Mouse (Mus musculus) hindbrain, embryonic 14.5 days (tissue): Measurements from ENCODE around the gene Itpkc. TPM values are rescaled to one million over a fixed set of nuclear protein-coding genes. Genes with fewer than 3 reads are reported as not detected.

Experiments
- ATAC-seq: fragments of 200-750 bp; cut with Nextera tagmentation; 2 replicates; pipeline ENCODE4 v1.8.0; 2017; ENCODE audit warnings: moderate number of reproducible peaks, mild to moderate bottlenecking, moderate TSS enrichment, moderate library complexity; ENCODE audit not compliant: low FRiP score
- DNase-seq: peaks from one replicate; pipeline ENCODE4 v3.0.0-alpha.2; 2015; ENCODE audit warnings: low spot score
- H3K27ac ChIP-seq: fragments of 300-500 bp; sonication (generic); 2 replicates; pipeline ENCODE4 v1.5.1; 2014; ENCODE audit warnings: mild to moderate bottlenecking, moderate library complexity
- H3K27me3 ChIP-seq: fragments of 300-500 bp; sonication (generic); 2 replicates; pipeline ENCODE4 v1.6.1; 2014; ENCODE audit warnings: mild to moderate bottlenecking, low read length, mixed read lengths; ENCODE audit not compliant: control insufficient read depth, insufficient read depth
- H3K36me3 ChIP-seq: fragments of 300-500 bp; sonication (generic); replicated peaks from 2 replicates; pipeline ENCODE4 v1.6.1; 2014; ENCODE audit not compliant: control insufficient read depth, insufficient read depth
- H3K4me1 ChIP-seq: fragments of 300-500 bp; sonication (generic); replicated peaks from 2 replicates; pipeline ENCODE4 v1.6.1; 2014; ENCODE audit warnings: antibody characterized with exemption, low read length, mixed read lengths; ENCODE audit not compliant: control insufficient read depth, insufficient read depth
- H3K4me2 ChIP-seq: fragments of 300-500 bp; sonication (generic); replicated peaks from 2 replicates; pipeline ENCODE4 v1.6.1; 2014; ENCODE audit warnings: mild to moderate bottlenecking, moderate library complexity
- H3K4me3 ChIP-seq: fragments of 300-500 bp; sonication (generic); replicated peaks from 2 replicates; pipeline ENCODE4 v1.5.1; 2014; ENCODE audit warnings: mild to moderate bottlenecking, low read length
- H3K9ac ChIP-seq: fragments of 300-500 bp; sonication (generic); 2 replicates; pipeline ENCODE4 v1.6.1; 2014
- H3K9me3 ChIP-seq: fragments of 300-500 bp; sonication (generic); 2 replicates; pipeline ENCODE4 v1.6.1; 2016; ENCODE audit warnings: low read length; ENCODE audit not compliant: control insufficient read depth
- WGBS: fragments of 180-500 bp; shearing (Covaris S2); extraction: QIAGEN DNeasy Blood & Tissue Kit; methylation state at CpG from one replicate; pipeline ENCODE4 v1.1.7; 2014; 5-methylcytosine and 5-hydroxymethylcytosine counted together
- polyA plus RNA-seq: library from polyadenylated mRNA; unstranded; fragments of >200 nt; fragmentation: Nextera tagmentation; extraction: Ambion mirVana; gene quantifications from 2 replicates; pipeline ENCODE4 v1.2.1, GENCODE M21; 2014

Gene Itpkc
- polyA plus RNA-seq, 1 experiment from 2014 or later: 6.5 TPM

DNA sequence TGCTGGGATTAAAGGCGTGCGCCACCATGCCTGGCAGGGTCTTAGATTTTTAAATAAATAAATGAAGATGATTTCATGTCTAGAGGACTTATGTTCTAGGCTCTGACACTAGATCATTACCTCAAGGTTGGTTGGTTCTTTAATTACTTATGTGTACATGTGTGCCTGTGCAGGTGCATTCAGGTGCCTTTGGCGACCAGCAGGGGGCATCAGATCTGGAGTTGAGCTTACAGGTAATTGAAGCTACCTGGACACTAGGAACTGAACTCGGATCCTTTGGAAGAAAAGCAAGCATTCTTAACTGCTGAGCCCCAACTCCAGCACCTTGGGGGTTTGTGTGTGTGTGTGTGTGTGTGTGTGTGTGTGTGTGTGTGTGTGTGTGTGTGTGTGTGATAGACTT is 2.3 kb upstream of the Itpkc start:
- H3K27me3 ChIP-seq: no peaks in the 10 kb centered on the region
- 82% methylated on average over 4 of the region's 4 CpGs for WGBS
- no peaks in the 10 kb centered on the region for H3K9me3 ChIP-seq
- peaks cover 35% of the 10 kb centered on the region for H3K4me1 ChIP-seq
- no peak overlapping the region for H3K9ac ChIP-seq
- no peak overlapping the region for H3K4me2 ChIP-seq
- H3K27ac ChIP-seq: no peak overlapping the region
- no peak overlapping the region for H3K4me3 ChIP-seq
- DNase-seq (no peak), ATAC-seq (no peak)
- H3K36me3 ChIP-seq: no peaks in the 10 kb centered on the region

- Histone ChIP-seq H3K4me3 (peak overlapping the region; percentile 54), H3K9ac (peak overlapping the region; percentile 71), H3K4me2 (peak overlapping the region; percentile 92), H3K4me1 (peaks cover 48% of the 10 kb centered on the region), H3K27ac (peak overlapping the region; percentile 81), H3K9me3 (no peaks in the 10 kb centered on the region), H3K27me3 (no peaks in the 10 kb centered on the region), H3K36me3 (0 out of 2 replicates have a peak, but pooled peaks cover 2% of the 10 kb centered on the region)
- WGBS: 15% methylated on average over 6 of the region's 6 CpGs
- DNase-seq (no peak), ATAC-seq (no peak)
Observed at GRCm38 (mm10) chr7:27228865-27229264, 404 bp upstream of the Itpkc start.

- Histone ChIP-seq H3K36me3 (peaks cover 6% of the 10 kb centered on the region; the same call in 1 of the 2 replicates), H3K4me2 (peak overlapping the region; percentile 92), H3K27me3 (no peaks in the 10 kb centered on the region), H3K27ac (peak overlapping the region; percentile 81; the same call in 1 of the 2 replicates), H3K4me1 (peaks cover 45% of the 10 kb centered on the region), H3K9me3 (no peaks in the 10 kb centered on the region), H3K4me3 (peak overlapping the region; percentile 54), H3K9ac (peak overlapping the region; percentile 71)
- ATAC-seq (peak; percentile 10; the same call in 1 of the 2 replicates), DNase-seq (no peak)
- 2% methylated on average over 10 of the region's 10 CpGs for WGBS
Observed at GRCm38 (mm10) chr7:27227676-27228075, 785 bp downstream of the Itpkc start.

DNA sequence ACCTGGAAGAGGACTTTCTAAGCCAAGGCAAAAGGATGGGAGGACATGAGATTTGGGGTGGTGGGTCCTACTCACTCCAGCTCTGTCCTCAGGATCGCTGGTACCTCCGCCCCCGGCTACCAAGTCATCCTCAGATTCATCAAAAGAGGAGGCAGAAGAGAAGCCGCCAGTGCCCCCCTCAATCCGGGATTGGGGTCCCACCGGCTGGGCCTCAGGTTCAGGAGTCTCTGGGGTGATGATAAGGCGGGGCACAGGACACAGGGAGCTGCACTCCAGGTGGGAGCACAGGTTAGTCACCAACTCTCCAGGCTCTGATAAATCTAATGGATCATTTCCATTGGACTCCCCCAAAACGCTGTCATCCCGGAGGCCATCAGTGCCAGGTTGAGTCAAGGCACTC is 1.2 kb downstream of the Itpkc start:
- Histone ChIP-seq H3K9me3 (no peaks in the 10 kb centered on the region), H3K4me3 (peak overlapping the region; percentile 54), H3K27me3 (no peaks in the 10 kb centered on the region), H3K36me3 (peaks cover 6% of the 10 kb centered on the region; the same call in 1 of the 2 replicates), H3K9ac (peak overlapping the region; percentile 71), H3K4me1 (peaks cover 45% of the 10 kb centered on the region), H3K4me2 (peak overlapping the region; percentile 92), H3K27ac (no peak overlapping the region)
- WGBS: 35% methylated on average over 9 of the region's 9 CpGs
- no peak for DNase-seq
- no peak for ATAC-seq

GRCm38 (mm10) chr7:27224877-27225575 is 3.4 kb downstream of the Itpkc start:
- no peak for ATAC-seq

DNA sequence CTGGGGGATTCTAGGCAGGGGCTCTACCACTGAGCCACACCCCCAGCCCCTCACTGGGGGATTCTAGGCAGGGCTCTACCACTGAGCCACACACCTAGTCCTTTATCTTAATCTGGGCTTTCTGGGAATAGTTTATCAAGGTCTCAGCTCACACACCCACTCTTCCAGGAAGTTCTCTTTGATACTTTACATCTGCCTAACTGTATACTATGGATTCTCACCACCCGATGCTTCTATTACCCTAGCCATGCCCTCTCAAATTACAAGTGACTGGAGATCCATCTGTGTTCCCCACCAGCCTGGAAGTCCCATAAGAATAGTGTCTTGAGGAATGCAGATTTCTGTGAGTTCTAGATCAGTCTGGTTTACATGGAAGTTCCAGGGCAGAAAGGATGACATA is 5.9 kb downstream of the Itpkc start:
- H3K4me3 ChIP-seq: no peak overlapping the region
- no peaks in the 10 kb centered on the region for H3K27me3 ChIP-seq
- no peak overlapping the region for H3K9ac ChIP-seq
- H3K9me3 ChIP-seq: no peaks in the 10 kb centered on the region
- DNase-seq: no peak
- H3K27ac ChIP-seq: no peak overlapping the region
- WGBS: 92% methylated on average over 1 of the region's 1 CpGs
- H3K4me1 ChIP-seq: peaks cover 40% of the 10 kb centered on the region
- H3K36me3 ChIP-seq: peaks cover 37% of the 10 kb centered on the region
- H3K4me2 ChIP-seq: no peak overlapping the region
- no peak for ATAC-seq

More at GRCm38 (mm10) chr7:27224877-27225575, 3.4 kb downstream of the Itpkc start:
- Histone ChIP-seq H3K27me3 (no peaks in the 10 kb centered on the region), H3K27ac (no peak overlapping the region), H3K36me3 (peaks cover 15% of the 10 kb centered on the region), H3K4me3 (peak overlapping the region; percentile 54), H3K4me2 (peak overlapping the region; percentile 92), H3K4me1 (peaks cover 45% of the 10 kb centered on the region), H3K9me3 (no peaks in the 10 kb centered on the region), H3K9ac (peak overlapping the region; percentile 71)
- no peak for DNase-seq
- 71% methylated on average over 11 of the region's 11 CpGs for WGBS

DNA sequence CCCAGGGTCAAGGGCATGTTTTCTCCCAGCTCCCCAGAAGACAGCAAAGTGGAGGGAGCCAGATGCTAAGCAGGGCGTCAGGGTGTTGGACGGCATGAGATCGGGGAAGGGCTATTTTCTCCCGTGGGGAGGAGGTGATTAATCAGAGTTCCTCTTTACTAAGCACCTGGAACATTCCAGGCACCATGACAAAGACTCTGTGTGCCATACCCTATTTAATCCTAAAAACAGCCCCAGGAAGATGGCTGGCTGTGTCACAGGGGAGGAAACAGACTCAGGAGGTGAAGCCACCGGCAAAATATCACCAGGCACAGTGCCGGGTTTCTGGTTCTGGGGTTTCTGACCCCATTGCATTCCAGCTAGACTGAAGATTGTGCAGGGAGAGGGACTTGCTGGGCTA is 6.5 kb downstream of the Itpkc start:
- Histone ChIP-seq H3K27ac (no peak overlapping the region), H3K27me3 (no peaks in the 10 kb centered on the region), H3K4me3 (no peak overlapping the region), H3K9me3 (no peaks in the 10 kb centered on the region), H3K36me3 (peaks cover 43% of the 10 kb centered on the region), H3K9ac (no peak overlapping the region), H3K4me1 (peaks cover 34% of the 10 kb centered on the region), H3K4me2 (no peak overlapping the region)
- no peak for ATAC-seq
- 87% methylated on average over 6 of the region's 6 CpGs for WGBS
- no peak for DNase-seq

DNA sequence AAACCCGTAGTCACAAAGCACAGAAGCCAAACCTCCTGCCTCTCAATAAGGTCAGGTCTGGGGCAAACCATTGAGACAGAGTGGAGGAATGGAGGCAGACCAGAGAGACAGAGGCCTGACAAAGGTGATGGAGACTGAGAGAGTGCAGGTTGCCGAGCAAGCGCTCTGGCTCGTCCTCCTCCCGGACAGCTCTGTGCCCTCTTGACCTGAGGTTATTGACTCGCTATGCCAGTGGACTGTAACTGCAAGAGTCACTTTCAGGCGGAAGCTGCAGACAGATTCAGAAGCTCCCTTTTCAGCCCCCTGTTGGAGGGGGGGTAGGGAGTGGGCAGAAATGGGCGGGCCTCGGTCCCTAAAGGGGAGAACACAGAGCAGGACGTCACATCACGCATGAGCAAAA is 8.5 kb downstream of the Itpkc start:
- Histone ChIP-seq H3K27me3 (no peaks in the 10 kb centered on the region), H3K4me2 (no peak overlapping the region), H3K27ac (no peak overlapping the region), H3K9ac (no peak overlapping the region), H3K9me3 (no peaks in the 10 kb centered on the region), H3K36me3 (peaks cover 61% of the 10 kb centered on the region), H3K4me1 (peaks cover 14% of the 10 kb centered on the region), H3K4me3 (no peak overlapping the region)
- DNase-seq (no peak), ATAC-seq (no peak)
- 57% methylated on average over 11 of the region's 11 CpGs for WGBS

- H3K4me2 ChIP-seq: no peak overlapping the region
- H3K9me3 ChIP-seq: no peaks in the 10 kb centered on the region
- DNase-seq (no peak), ATAC-seq (no peak)
- no peak overlapping the region for H3K9ac ChIP-seq
- WGBS: 89% methylated on average over 7 of the region's 7 CpGs
- no peaks in the 10 kb centered on the region for H3K27me3 ChIP-seq
- H3K4me1 ChIP-seq: peaks cover 1% of the 10 kb centered on the region; the same call in 1 of the 2 replicates
- H3K4me3 ChIP-seq: no peak overlapping the region
- H3K36me3 ChIP-seq: peaks cover 73% of the 10 kb centered on the region
- no peak overlapping the region for H3K27ac ChIP-seq
Observed at GRCm38 (mm10) chr7:27218586-27218985, 9.9 kb downstream of the Itpkc start.
